Mouse (Mus musculus) thymus, adult 2 months (tissue): ENCODE measurements at regions not wholly inside any gene's neighbourhood (a gene's known extent, or its start where the extent isn't known, plus 50 kb on each side); places are given as distances from the start of the nearest gene placed in this dataset.

Experiments
- DNase-seq: peaks from one replicate; pipeline ENCODE4 v3.0.0; 2021
- H3K27ac ChIP-seq: fragments of 200-500 bp; 2 replicates; pipeline ENCODE4 v1.5.1; 2012; ENCODE audit warnings: low read length, control low read depth; ENCODE audit not compliant: control insufficient read depth, insufficient read depth
- H3K27me3 ChIP-seq: fragments of 200-500 bp; 2 replicates; pipeline ENCODE4 v1.6.1; 2012; ENCODE audit warnings: mild to moderate bottlenecking, low read length, moderate library complexity, mixed read lengths; ENCODE audit not compliant: control insufficient read depth, insufficient read depth
- H3K36me3 ChIP-seq: fragments of 200-500 bp; 2 replicates; pipeline ENCODE4 v1.6.1; 2012; ENCODE audit warnings: mild to moderate bottlenecking, low read length, moderate library complexity; ENCODE audit not compliant: control insufficient read depth, insufficient read depth
- H3K4me1 ChIP-seq: fragments of 200-500 bp; replicated peaks from 2 replicates; pipeline ENCODE4 v1.6.1; 2012; ENCODE audit warnings: low read length; ENCODE audit not compliant: control insufficient read depth, insufficient read depth
- H3K4me3 ChIP-seq: fragments of 200-500 bp; 2 replicates; pipeline ENCODE4 v1.5.1; 2012; ENCODE audit warnings: mild to moderate bottlenecking, low read length, control low read depth, moderate library complexity; ENCODE audit not compliant: control insufficient read depth, insufficient read depth
- CTCF ChIP-seq: fragments of 200-500 bp; IDR thresholded peaks from 2 replicates; pipeline ENCODE4 v1.5.1; 2012; ENCODE audit warnings: mild to moderate bottlenecking, control low read depth, low read length, moderate library complexity, borderline replicate concordance; ENCODE audit not compliant: control insufficient read depth, poor library complexity, insufficient read depth; ENCODE audit errors: extremely low read depth
- POLR2A ChIP-seq: fragments of 200-500 bp; IDR thresholded peaks from 2 replicates; pipeline ENCODE4 v1.6.1; 2012; ENCODE audit warnings: mild to moderate bottlenecking, low read length, control low read depth, moderate library complexity; ENCODE audit not compliant: control insufficient read depth, poor library complexity, insufficient read depth; ENCODE audit errors: extremely low read depth
- WGBS: fragments of 180-500 bp; shearing (Covaris S2); methylation state at CpG from one replicate; pipeline ENCODE4 v1.1.7; 2018; 5-methylcytosine and 5-hydroxymethylcytosine counted together

GRCm38 (mm10) chr13:107944831-107945230, 99.4 kb upstream of the Smim15 start:
- no peaks in the 10 kb centered on the region for H3K4me1 ChIP-seq
- H3K27me3 ChIP-seq: no peaks in the 10 kb centered on the region
- 75% methylated on average over 10 of the region's 10 CpGs for WGBS
- H3K4me3 ChIP-seq: no peak overlapping the region
- no peak for TF ChIP-seq CTCF
- TF ChIP-seq POLR2A: no peak
- H3K27ac ChIP-seq: no peak overlapping the region
- no peak for DNase-seq
- no peaks in the 10 kb centered on the region for H3K36me3 ChIP-seq

GRCm38 (mm10) chr13:107942979-107943378, 101.3 kb upstream of the Smim15 start:
- TF ChIP-seq CTCF: no peak
- no peak for TF ChIP-seq POLR2A
- Histone ChIP-seq H3K4me3 (no peak overlapping the region), H3K36me3 (no peaks in the 10 kb centered on the region), H3K27me3 (no peaks in the 10 kb centered on the region), H3K4me1 (no peaks in the 10 kb centered on the region), H3K27ac (no peak overlapping the region)
- 95% methylated on average over 4 of the region's 4 CpGs for WGBS
- no peak for DNase-seq

DNA sequence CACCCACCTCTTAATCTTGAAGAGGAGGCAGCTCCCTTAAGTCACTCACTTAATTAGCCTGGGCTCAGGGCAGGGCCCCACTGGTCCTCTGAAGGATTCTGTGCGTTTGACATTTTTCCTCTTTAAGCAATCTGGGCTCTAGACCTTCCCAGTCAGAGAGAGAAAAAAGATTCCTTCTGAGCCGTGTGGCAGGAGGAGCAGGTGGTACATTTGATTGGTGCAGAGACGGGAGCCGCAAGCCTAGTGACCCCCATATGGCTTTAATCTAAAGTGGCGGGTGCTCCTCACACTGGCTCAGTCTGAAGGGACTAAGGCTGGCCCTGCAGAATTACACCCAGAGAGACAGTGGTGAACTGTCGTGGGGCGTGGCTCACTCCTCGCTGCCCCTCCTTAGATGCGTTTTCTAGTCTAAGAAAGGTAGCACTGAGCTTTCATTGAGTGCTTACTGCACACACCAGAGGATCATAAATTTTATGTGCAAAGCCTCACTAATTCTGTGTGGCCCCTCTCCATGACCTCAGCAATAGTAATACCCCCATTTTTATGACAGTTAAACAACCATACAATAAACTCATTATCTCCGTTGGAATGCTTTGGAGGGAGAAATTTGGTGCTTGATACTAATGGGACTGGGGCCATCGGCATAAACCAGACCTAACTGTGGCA, 101.8 kb upstream of the Smim15 start:
- Histone ChIP-seq H3K36me3 (no peaks in the 10 kb centered on the region), H3K4me1 (no peaks in the 10 kb centered on the region), H3K27ac (no peak overlapping the region), H3K27me3 (no peaks in the 10 kb centered on the region), H3K4me3 (no peak overlapping the region)
- no peak for TF ChIP-seq POLR2A
- no peak for TF ChIP-seq CTCF
- WGBS: 93% methylated on average over 11 of the region's 11 CpGs
- DNase-seq: no peak

DNA sequence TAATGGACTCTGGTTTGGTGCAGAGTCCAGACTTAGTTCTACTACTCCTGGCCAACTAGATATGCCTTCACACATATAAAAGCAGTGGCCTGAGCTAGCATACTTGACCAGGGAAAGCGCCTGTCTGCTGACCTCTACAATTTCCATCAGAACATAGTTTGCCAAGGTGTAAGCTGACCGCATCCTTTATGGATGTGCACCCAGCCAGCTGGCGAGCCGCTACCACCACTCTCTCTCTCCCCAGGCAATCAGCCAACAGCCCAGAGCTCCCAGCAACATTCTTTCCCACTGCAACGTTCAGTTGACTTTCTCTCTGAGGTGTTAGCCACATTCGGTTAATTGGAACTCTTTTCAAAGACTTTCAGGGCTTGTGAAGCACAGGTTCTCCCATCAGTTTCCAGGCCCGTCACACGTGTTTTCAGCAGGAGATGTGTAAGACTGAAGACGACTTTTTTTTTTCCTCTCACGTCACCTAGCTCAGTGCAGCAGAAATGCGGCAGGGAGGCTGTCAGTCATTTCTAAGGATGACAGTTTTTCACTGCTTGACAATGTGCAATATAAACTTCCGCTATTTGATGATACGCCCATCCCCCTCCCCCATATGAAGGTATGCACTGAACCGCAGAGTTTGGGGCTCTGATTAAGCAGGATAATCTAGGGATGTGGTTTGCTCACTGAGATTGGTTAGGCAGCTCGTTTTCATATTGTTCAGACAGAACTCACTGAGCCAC, 104.2 kb upstream of the Smim15 start:
- DNase-seq: no peak
- no peak overlapping the region for H3K4me3 ChIP-seq
- TF ChIP-seq POLR2A (no peak), CTCF (no peak)
- H3K27me3 ChIP-seq: no peaks in the 10 kb centered on the region
- no peak overlapping the region for H3K27ac ChIP-seq
- 71% methylated on average over 15 of the region's 15 CpGs for WGBS
- no peaks in the 10 kb centered on the region for H3K4me1 ChIP-seq
- no peaks in the 10 kb centered on the region for H3K36me3 ChIP-seq

GRCm38 (mm10) chr13:107935611-107936010, 108.6 kb upstream of the Smim15 start:
- no peak for DNase-seq
- Histone ChIP-seq H3K4me3 (no peak overlapping the region), H3K27me3 (no peaks in the 10 kb centered on the region), H3K27ac (no peak overlapping the region), H3K4me1 (0 out of 2 replicates have a peak, but pooled peaks cover 2% of the 10 kb centered on the region), H3K36me3 (no peaks in the 10 kb centered on the region)
- TF ChIP-seq CTCF (no peak), POLR2A (no peak)
- WGBS: 98% methylated on average over 12 of the region's 12 CpGs

GRCm38 (mm10) chr13:107934691-107935090, 109.6 kb upstream of the Smim15 start:
- Histone ChIP-seq H3K27me3 (no peaks in the 10 kb centered on the region), H3K4me3 (no peak overlapping the region), H3K4me1 (0 out of 2 replicates have a peak, but pooled peaks cover 2% of the 10 kb centered on the region), H3K27ac (no peak overlapping the region), H3K36me3 (no peaks in the 10 kb centered on the region)
- WGBS: 58% methylated on average over 11 of the region's 11 CpGs
- no peak for DNase-seq
- no peak for TF ChIP-seq CTCF
- TF ChIP-seq POLR2A: no peak
